Mouse (Mus musculus) megakaryocyte, embryonic 14.5 days (primary cell): ENCODE results near the gene Gata2.

Experiments used
- FLI1 ChIP-seq: IDR thresholded peaks from 2 replicates; pipeline ENCODE4 v1.6.1; 2012; ENCODE audit warnings: low read length, inconsistent platforms, mixed read lengths
- GATA1 ChIP-seq: IDR thresholded peaks from 3 replicates; pipeline ENCODE4 v1.6.1; 2012; ENCODE audit warnings: mixed read lengths, low read length, inconsistent platforms, borderline replicate concordance

- TF ChIP-seq FLI1 (no peak), GATA1 (no peak)
Measured at GRCm38 (mm10) chr6:88231821-88232220, 38.1 kb downstream of the Gata2 start.
